Mouse (Mus musculus): ENCODE results near the gene AL731706.1.
"Not testable (repeated sequence)": the region's sequence is repeated elsewhere in the genome, so short reads cannot be mapped to it uniquely, and the experiment has no call there.

Gene AL731706.1

GRCm38 (mm10) chr2:136891068-136891950, at the start of gene AL731706.1, which contains the start of the genes Slx4ip and Mkks:
Gene AL731706.1, minus strand, starts transcription at chr2:136891389.
Gene Slx4ip, plus strand, starts transcription at chr2:136891218.
Gene Mkks, minus strand, starts transcription at chr2:136891389.
- peak; percentile 99 for DNase-seq (ENCODE audit: extremely low spot score, low read depth, low spot score)

- no peak for DNase-seq (ENCODE audit: extremely low spot score, low read depth, low spot score)
Measured at GRCm38 (mm10) chr2:136938249-136938648, 47.1 kb upstream of the AL731706.1 start.

GRCm38 (mm10) chr2:136936391-136937288, 45.5 kb upstream of the AL731706.1 start:
- no peak for DNase-seq (ENCODE audit: extremely low spot score, low read depth, low spot score)

GRCm38 (mm10) chr2:136921003-136921408, 29.8 kb upstream of the AL731706.1 start:
- no peak for DNase-seq (ENCODE audit: extremely low spot score, low read depth, low spot score)

DNA sequence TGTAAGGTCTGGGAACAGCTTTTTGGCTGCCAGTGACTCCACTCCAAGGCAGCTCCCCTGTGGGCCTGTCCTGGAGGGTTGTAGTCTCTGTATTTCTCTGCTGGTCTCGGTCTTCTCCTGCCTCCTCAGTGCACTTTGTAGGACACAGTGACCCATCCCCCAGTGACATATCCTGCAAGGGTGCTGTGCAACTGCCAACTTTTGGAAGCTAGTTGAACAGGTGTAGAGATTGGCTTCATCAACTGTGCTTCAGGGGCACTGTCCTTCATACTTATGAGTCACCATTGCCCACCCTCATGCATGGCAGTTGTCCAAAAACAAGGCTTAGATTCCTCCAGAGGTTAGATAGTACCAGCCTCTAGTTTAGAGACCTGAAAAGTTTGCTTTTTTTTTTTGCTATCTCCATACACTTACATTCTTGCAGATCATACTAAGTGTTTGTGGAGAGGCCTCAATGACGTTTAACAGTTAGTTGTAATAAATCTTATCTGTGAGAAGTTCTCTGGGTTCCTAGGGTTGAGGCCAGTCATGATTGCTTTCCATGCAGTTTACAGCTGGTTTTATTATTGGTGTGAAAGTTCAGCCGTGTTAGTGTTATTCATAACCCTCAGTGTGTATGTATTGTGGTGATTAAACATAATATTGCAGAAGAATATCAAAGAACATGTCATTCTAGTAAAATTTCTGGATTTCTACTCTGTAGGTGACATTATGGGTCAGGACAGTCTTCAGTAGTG, 29.2 kb upstream of the AL731706.1 start:
- no peak for DNase-seq (ENCODE audit: extremely low spot score, low read depth, low spot score)

- no peak for DNase-seq (ENCODE audit: extremely low spot score, low read depth, low spot score)
Measured at GRCm38 (mm10) chr2:136919433-136919832, 28.2 kb upstream of the AL731706.1 start.

DNA sequence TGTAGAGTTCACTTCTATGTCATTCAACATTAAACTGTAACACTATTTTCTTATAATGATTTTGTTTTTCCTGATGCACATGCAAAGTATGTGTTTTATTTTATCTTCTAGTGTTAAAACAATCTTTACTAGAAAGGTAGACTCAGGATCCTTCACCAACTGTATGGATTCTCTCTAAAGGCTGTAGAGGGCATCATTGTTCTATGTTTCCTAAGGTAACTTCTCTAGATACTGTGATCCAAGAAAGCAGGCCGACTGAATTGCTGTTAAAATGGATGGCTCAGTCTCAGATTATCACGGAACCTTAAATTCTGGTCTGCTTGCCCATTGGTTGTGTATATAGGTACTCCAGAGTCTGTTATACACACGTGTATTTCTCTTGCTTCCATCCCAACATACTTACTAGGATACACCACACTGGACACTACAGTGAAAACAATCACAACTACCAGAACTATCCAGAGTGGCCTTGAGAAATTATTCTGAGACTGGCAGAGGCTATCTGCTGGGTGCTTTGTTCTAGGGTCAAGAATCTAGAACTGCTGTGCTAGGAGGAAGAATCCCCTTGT, 23.2 kb upstream of the AL731706.1 start:
- DNase-seq (ENCODE audit: extremely low spot score, low read depth, low spot score) = no peak

DNA sequence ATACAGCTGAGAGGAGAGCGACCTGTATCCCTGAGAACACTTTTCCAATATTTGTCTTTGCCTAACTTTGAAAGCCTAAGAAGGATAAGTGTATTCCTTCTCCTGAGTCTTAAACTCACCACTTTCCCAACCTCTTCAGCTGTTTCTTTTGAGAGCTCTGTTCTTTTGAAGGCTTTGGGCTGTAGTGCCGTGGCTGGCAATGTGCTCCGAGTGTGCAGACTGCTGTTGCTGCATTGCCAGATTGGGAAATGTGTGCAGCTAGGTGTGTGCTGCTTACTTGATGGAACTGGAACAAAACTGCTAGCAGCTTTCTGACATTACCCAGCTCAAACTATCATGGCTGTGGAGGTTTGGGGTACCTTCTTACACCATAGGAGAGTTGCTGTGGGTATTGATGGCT, 21.8 kb upstream of the AL731706.1 start:
- DNase-seq (ENCODE audit: extremely low spot score, low read depth, low spot score) = no peak

DNA sequence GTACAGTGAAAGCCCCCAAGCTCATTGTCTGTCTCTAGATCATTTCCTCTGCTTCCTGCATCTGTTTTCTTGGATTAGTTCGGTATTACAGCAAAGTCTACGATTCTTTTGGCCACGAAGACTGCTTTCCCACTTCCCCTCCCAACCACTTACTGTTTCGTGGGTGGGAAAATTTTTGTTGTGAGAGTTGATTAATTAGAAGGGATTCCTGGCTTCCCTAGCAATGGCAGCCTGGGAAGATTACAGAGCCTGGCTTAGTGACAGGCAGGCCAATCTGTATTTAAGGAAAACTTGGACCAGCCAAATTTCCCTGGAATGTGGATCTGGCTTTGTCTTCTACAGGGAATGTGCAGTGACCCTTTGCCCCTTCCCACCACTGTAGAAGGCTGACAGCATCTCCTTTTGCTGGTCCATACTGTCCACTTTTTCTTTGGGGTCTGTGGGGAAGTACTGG, 20.8 kb upstream of the AL731706.1 start:
- DNase-seq (ENCODE audit: extremely low spot score, low read depth, low spot score) = no peak

- DNase-seq (ENCODE audit: extremely low spot score, low read depth, low spot score) = no peak
Measured at GRCm38 (mm10) chr2:136909298-136909697, 18.1 kb upstream of the AL731706.1 start.

GRCm38 (mm10) chr2:136908596-136908995, 17.4 kb upstream of the AL731706.1 start:
- DNase-seq (ENCODE audit: extremely low spot score, low read depth, low spot score) = no peak

- no peak for DNase-seq (ENCODE audit: extremely low spot score, low read depth, low spot score)
Measured at GRCm38 (mm10) chr2:136896131-136896530, 4.9 kb upstream of the AL731706.1 start.

DNA sequence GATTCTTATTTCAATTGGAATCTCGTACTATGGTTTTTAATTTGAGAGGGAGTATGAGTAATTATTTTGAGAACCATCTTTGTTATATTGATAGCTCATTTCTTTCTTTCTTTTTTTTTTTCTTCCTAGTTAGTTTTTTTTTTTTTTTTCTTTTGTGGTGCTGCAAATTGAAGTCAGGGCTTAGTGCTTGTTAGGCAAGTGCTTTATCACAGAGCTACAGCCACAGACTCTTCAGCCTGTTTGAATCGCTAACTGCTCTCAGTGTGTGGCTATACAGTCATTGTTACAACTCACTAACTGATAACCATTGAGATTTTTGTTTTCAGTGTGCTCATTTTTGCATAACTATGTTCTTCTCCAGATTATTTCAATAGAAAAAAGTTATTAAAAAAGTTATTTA, 3.3 kb upstream of the AL731706.1 start:
- DNase-seq (ENCODE audit: extremely low spot score, low read depth, low spot score) = no peak

GRCm38 (mm10) chr2:136891951-136892371, 772 bp upstream of the AL731706.1 start:
- DNase-seq (ENCODE audit: extremely low spot score, low read depth, low spot score) = peak; percentile 83

- not testable (repeated sequence) for DNase-seq (ENCODE audit: extremely low spot score, low read depth, low spot score)
Measured at GRCm38 (mm10) chr2:136890716-136891067, 497 bp downstream of the AL731706.1 start.

DNA sequence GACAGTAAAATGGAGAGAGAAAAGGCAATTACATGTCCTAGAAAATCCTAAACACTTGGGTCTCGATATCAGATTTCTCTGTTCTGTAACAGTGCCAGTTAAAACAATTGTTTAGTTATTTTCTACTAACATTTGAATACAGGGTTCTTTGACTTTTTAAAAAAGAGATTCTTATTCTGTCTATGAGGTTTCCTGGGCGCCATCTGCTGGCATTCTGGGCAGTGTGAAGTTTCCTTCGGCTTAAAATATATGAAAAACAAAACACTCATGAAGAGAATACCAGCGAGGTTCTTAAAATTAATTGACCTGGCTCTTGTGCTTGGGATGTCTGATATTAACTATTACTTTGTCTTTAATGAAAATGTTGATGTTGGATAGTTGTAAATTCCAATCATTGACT, 4.3 kb downstream of the AL731706.1 start:
- no peak for DNase-seq (ENCODE audit: extremely low spot score, low read depth, low spot score)

GRCm38 (mm10) chr2:136885579-136885978, 5.6 kb downstream of the AL731706.1 start, which contains the start of gene AL731706.2:
Gene AL731706.2, minus strand, starts transcription at chr2:136885679.
- DNase-seq (ENCODE audit: extremely low spot score, low read depth, low spot score) = no peak

GRCm38 (mm10) chr2:136854543-136855388, 36.4 kb downstream of the AL731706.1 start:
- DNase-seq (ENCODE audit: extremely low spot score, low read depth, low spot score) = no peak

DNA sequence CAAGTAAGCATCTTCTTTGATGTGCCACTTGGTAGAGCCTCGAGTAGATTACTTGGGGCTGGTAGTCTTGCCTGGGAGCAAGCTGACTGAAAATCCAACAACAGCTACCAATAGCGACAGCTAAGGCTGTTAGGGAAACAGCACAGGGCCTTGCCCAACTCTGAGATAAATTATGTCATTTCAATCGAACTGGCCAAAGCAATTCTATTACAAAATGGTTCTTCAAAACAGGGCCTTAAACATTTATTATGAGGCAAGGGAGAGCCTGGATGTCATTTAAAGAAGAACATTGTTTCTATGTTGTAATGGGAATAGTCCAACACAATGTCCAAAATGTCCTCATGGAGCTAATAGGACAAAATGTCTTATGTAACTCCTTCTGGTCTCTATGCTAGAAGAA, 40.8 kb downstream of the AL731706.1 start:
- no peak for DNase-seq (ENCODE audit: extremely low spot score, low read depth, low spot score)
